Mouse (Mus musculus) left cerebral cortex, adult 11 months (tissue): ENCODE data around the gene Serpinb6c.
"Not testable (repeated sequence)": the region's sequence is repeated elsewhere in the genome, so short reads cannot be mapped to it uniquely, and the experiment has no call there.

ENCODE experiments used
- DNase-seq: peaks from one replicate; pipeline ENCODE4 v3.0.0; 2022; ENCODE audit warnings: low spot score

The Serpinb6c gene

GRCm38 (mm10) chr13:33905176-33905954 is at the start of gene Serpinb6c:
Gene Serpinb6c, minus strand, starts transcription at chr13:33905708.
- DNase-seq: no peak

DNA sequence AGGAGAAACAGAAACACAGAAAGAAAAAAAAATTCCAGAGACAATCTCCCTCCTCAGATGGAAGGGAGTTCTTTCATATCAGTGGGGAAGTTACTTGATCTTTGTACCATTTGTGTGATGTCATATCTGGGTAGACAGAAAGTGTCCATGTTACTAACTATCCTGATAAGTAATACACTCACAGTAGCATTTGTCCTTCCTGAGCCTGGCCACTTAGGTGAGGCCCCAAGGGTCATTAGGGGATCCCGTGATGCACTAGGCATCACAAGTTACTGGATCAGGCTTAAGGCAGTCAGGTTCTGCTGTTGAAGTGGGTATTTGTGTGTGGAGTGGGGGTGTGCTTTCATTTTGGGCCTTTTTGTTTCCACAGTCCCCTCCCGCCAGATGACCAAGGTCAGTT is 47.4 kb upstream of the Serpinb6c start:
- DNase-seq: no peak

DNA sequence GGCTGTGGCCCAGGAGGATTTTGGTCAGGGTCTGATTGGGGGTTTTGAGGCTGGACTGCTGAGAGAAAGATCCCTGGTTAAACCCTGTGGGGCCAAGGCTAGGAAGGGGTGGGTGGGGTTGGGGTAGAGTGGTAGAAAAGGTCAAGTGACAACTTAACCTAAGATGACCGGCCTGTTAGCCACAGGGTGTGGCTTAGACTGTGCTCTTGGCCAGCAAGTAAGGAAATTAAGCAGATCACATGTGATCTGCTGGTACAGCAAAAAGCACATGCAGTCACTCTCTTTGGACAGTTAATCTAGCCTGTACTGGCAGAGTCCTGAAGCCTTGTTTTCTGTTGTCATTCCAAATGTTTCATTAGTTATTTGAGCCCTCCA is 46.6 kb upstream of the Serpinb6c start:
- no peak for DNase-seq

DNA sequence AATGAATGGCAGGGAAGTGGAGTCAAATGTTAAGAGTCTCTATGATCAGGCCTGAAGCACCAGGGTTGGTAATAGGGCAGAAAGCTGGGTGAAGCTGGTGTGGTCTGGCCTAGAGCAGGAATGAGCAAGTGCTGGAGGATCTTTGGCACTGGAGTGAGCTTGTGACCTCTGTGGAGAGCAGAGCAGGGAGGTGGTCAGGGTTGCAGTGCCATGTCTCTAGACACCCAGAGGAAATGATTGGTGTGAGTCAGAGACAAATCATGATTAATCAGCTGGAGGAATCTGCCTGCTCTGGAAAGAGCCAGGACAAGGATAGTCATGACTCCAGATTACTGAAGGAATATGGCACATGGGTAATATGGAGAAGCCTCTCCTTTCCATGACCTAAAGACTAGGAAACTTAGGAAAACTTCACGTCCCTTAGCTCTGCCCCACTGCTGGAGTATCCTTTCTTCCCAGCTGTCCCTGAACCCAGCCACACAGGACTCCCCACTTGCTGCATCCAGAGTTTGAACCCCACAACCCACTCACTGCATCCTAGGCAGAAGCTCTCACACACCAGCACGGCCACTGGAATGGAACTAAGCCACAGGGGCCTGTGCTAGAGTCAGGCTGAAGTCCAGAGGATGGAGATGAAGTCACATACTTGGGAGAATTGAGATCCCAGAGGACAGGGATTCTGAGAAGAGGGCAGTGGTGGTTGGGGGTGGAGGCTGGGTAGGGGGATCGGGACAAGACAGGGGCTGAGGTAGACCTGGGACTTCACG is 46.0 kb upstream of the Serpinb6c start:
- no peak for DNase-seq

DNA sequence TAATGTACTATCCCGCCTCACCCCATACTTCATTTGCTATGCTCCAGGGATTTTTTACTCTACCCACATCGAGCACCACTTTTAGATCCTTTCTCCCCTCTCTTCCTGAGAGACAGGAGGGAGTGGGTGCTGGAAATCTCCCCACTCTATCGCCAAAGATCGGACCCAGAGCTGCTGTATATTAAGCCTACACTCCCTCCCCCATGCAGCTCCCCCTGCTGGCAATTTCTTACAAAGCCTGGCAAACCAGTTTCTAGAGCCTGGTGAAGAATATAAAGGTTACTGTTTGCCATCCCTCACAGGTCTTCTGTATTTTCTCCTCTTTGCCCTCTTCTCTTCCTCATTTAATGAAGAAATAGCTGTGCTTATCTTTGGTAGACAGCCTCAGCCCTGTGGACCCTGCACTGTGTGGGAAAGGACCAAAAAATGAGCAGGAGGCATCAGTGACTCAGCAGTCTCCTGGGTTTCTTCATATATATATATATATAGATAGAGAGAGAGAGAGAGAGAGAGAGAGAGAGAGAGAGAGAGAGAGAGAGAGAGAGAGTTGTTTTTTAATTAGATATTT is 36.8 kb upstream of the Serpinb6c start:
- DNase-seq: no peak

- no peak for DNase-seq
Observed at GRCm38 (mm10) chr13:33941288-33941808, 35.8 kb upstream of the Serpinb6c start.

GRCm38 (mm10) chr13:33937587-33937986 is 32.1 kb upstream of the Serpinb6c start:
- DNase-seq: not testable (repeated sequence)

DNA sequence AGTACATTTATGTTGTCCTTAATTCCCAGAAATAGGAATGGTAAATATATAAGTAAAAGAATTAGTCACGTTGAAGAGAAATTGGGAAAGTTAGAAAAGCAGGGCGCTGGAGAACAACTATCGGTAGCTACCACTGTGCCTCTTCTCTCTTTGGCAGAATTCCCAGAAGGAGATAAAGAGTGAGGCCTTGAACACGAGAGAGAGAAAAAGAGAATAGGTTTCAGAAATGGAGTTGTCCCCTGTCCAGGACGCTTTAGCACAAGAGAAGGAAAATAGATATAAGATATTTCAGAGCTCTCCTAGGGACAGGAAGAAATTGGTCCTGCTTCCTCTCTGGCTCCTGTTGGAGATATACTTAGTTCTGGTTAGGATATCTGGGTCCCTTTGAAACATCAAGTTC is 31.6 kb upstream of the Serpinb6c start:
- DNase-seq: no peak

DNA sequence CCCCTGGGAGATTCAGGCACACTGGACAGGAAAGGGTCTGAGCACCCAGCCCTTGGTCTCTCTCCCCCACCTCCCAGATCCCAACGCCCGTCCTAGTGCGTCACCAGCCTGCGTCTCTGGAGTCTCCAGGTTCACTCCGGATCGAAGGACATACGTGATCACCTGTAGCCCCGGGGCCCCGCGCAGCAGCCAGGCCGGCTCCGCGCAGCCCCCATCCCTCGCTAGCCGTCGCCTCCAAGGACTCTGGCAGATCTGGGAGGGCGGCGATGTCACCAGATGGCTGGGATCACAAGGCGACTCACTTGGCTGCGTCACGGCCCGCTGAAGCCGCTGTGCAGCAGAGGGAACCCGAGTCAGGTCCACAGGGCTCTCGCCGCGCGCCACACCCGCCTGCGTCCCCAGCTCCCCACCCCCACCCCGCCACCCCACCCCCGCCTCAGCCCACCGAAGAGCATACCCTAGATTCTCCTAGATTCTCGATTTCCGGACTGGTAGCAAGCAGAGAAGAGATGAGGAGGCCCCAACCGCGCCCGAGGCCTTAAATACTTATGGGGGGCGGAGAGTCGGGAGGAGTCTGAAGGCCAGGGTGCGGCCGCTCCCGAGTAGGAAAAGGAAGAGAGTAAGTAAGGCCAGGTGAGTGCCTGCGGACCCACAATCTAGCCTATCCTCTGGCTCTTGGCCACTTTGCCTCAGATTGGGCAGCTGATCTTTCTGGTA is 30.1 kb upstream of the Serpinb6c start:
- DNase-seq: peak; percentile 7

- no peak for DNase-seq
Observed at GRCm38 (mm10) chr13:33934743-33935142, 29.2 kb upstream of the Serpinb6c start.

DNA sequence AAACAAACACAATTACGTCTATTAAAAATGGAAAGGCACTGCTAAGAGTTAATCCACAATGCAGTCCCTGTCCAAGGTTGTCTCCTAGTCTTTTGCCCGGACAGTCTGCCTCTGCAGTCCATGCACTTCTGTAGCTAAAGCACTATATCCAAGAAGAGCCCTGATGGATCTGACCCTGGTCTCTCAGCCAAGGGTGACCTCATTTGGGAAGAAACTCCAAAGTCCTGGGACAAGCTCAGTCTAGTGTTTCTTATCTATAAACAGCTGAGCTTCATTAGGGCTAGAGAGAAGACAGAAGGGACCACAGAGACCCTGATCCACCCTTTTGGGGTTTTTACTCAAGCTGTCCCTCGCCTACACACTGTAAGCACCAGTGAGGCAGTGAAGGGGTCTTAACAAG is 25.4 kb upstream of the Serpinb6c start:
- DNase-seq: no peak

DNA sequence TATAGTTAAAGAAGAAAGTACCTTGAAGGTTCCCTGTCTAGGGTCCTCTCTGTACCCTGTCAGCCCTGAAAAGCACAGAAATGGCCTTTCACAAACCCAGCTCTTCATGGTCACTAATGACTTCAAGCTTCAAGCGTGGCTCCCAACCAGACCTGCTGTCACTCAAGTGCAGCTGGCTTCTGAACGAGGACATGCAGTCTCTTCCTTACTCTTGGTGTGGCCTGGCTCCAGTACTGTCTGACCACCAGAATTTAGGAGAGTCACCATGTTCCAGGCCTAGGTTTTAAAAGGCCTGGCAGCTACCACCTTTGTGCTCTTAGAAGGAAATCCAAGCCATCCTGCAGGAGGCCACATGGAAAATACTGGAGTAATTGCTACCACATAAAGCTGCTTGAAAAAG is 24.8 kb upstream of the Serpinb6c start:
- DNase-seq: no peak

DNA sequence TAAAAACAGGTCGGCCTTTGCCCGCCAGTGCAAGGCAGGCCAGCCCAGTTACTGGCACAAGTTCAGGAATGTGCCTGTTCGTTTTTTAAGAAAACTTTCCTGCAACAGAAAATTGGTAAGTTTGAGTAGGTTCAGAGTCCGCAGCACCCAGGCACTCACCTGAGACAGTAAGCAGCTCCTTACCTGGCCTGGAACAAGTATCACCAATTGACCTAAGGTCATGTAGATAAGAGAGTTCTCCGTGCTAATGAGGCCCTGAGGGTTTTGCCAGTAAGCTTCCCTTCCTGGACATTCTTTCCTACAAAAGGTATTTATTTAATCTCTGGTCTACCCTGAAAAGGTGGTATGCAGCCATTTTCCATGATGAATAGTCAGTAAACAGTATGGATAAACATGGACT is 16.2 kb upstream of the Serpinb6c start:
- no peak for DNase-seq

DNA sequence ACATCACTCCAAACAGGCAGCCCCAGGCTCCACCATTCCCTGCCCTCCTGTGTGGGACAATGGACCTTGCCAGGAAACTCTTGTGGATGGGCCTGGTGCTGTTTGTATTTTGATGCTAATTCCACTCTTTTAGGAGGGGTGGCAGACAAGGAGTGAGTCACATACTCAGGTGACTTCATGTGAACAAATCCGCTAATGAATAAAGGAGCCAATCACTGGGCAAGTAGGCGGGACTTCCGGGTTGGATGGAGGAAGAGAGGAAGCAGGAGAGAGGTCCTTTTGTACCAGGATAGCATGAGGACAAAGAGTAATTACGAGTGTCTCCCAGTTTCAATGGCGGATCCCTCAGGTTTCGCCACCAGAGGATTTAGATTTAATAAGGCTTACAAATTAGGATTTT is 15.5 kb upstream of the Serpinb6c start:
- DNase-seq: no peak

DNA sequence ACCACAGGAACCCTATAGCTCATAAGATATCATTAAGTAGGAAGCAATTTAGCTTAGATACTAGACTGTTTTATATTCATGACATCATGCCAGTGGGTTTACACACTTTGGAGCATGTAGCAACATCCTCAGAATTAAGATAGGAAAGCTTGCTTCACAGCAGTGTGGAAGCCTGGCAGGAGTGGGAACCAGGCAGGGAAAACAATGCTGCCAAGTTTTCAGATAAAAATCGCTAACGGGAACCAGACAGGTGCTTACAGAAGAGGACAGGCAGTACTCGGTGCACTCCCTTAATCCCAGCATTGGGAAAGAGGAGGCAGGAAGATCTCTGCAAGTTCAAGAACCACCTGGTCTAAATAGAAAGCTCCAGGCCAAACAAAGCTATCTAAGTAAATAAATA is 1.3 kb upstream of the Serpinb6c start:
- DNase-seq: no peak

DNA sequence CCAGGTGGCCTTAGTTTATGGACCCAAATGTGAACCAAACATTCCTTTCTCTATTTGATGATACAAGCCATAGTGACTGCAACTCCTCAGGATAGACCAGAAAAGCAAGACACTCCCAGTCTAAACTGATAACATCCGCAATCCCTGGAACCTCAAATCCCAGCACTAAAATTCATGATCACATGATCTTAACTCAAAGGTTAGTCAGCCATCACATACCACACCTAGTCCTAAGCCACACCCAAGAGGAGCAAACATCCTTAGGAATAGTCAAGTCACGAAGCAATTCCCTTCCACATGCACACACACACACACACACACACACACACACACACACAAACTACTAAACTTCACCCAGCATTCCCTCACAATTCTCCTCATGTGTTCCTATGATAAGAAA is 2.2 kb downstream of the Serpinb6c start:
- no peak for DNase-seq

DNA sequence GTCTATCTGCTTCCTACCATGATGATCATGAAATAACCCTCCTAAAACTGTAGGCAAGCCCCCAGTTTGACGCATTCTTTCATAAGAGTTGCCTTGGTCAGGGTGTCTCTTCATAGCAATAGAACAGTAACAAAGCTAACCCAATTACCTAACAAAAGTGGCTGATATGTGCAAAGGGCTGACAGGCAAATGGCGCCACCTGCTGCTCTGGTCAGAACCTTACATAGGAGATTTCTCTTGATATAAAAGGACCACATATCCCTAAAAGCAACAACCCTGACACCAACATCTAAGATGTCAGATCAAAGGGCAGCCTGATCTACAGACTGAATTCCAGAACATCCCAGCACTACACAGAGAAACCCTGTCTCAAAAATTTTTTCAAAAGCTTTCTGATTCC is 11.3 kb downstream of the Serpinb6c start:
- no peak for DNase-seq

- DNase-seq: no peak
Observed at GRCm38 (mm10) chr13:33843308-33843707, 62.2 kb downstream of the Serpinb6c start, which contains the start of gene Serpinb6e. Gene Serpinb6e, minus strand, starts transcription at chr13:33843408.

- no peak for DNase-seq
Observed at GRCm38 (mm10) chr13:33830751-33831150, 74.8 kb downstream of the Serpinb6c start.
